Mouse (Mus musculus) left cerebral cortex, adult 2 months (tissue): ENCODE measurements around the gene Trim69. TPM values are rescaled to one million over a fixed set of nuclear protein-coding genes. Genes with fewer than 3 reads are reported as not detected.

Source experiments
- DNase-seq, 2 experiments: peaks; one replicate each; pipeline ENCODE4 v3.0.0; 2021 to 2022; ENCODE audit warnings: low spot score in 2 of 2, mixed read lengths in 1 of 2; ENCODE audit errors: extremely low spot score in 1 of 2
- H3K27ac ChIP-seq: fragments of 200-600 bp; 2 replicates; pipeline ENCODE4 v1.8.1; 2022
- H3K4me3 ChIP-seq: fragments of 200-600 bp; 2 replicates; pipeline ENCODE4 v1.8.1; 2022
- CTCF ChIP-seq: fragments of 200-600 bp; IDR thresholded peaks from 2 replicates; pipeline ENCODE4 v1.8.1; 2022; ENCODE audit warnings: antibody characterized with exemption, mild to moderate bottlenecking, moderate library complexity
- intact Hi-C: fragments of 180-260 bp; cut with DNase I; formaldehyde crosslinking; loops from one replicate; pipeline ENCODE4 v1.15.1; 2025
- total RNA-seq, 2 experiments: library from RNA; stranded (reverse); gene quantifications; 2 replicates each; pipeline ENCODE4 v1.2.3; 2021

The Trim69 gene
- total RNA-seq, 2 experiments from 2014 or later = not detected

DNA sequence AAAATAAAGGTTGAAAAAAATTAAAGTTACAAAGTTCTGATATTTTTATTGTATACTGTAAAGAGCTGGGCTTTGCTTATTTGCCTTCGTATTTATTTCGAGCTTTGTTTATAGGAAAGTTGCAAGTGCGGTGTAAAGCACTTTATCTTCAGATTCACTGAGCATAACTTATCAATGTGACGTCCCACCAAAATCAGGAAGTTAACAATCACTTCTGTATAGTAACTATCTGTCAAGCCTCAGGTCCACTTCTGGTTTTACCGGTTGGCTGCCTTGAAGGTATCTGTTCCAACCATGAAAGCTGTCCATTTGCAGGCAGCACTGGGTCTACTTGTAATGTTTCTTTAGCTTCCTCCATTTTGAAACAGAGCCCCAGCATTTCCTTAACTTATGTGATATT is 61.8 kb downstream of the Trim69 start:
- Histone ChIP-seq H3K4me3 (no peak overlapping the region), H3K27ac (no peak overlapping the region)
- DNase-seq = no peak
- no peak for TF ChIP-seq CTCF
- intact Hi-C loops = no loop called here

DNA sequence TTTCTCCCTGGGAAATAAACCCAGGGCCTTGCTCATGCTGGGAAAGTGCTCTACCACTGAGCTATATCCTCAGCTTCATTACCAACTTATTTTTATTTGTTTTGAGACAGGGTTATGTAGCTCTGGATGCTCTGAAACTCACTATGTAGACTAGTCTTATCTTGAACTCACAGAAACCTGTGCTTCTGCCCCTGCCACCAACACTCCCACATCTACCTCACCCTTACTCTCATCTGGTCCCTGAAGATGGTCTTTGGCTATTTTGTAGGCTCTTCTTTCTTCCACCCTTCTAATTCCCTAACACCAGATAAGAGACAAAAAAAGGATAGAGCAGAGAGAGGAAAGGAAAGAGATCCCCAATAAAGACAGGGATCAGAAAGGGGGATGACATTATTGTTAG is 63.2 kb downstream of the Trim69 start:
- no peak for DNase-seq
- no peak overlapping the region for H3K27ac ChIP-seq
- intact Hi-C loops = no loop called here
- no peak for TF ChIP-seq CTCF
- H3K4me3 ChIP-seq = no peak overlapping the region

Other genes with a start within 250 kb of the Trim69 start
- gene Ctdspl2, start 204.7 kb upstream of the Trim69 start, total RNA-seq = 10 to 100 TPM; 33.2 to 34.2 TPM
- under 1 TPM; 0.29 to 0.33 TPM for gene Mageb3, start 204.6 kb upstream of the Trim69 start, total RNA-seq
- gene Eif3j1, start 132.2 kb upstream of the Trim69 start, total RNA-seq = 10 to 100 TPM; 18.3 to 18.5 TPM
- gene Spg11, start 42.3 kb upstream of the Trim69 start, total RNA-seq = 10 to 100 TPM; 15.5 to 16.2 TPM
- 100 to 1,000 TPM; 108 to 118 TPM for gene B2m, start 13.0 kb upstream of the Trim69 start, total RNA-seq
- not detected for gene Patl2, start 25.5 kb downstream of the Trim69 start, total RNA-seq
- gene Terb2, start 25.6 kb downstream of the Trim69 start, total RNA-seq = not detected
- 10 to 100 TPM; 15.2 to 18.5 TPM for gene Sord, start 74.0 kb downstream of the Trim69 start, total RNA-seq
- not detected for gene Duox2, start 137.7 kb downstream of the Trim69 start, total RNA-seq
- gene Duoxa2, start 138.2 kb downstream of the Trim69 start, total RNA-seq = not detected
- gene Duoxa1, start 153.0 kb downstream of the Trim69 start, total RNA-seq = not detected
- not detected for gene Duox1, start 155.0 kb downstream of the Trim69 start, total RNA-seq
- gene Shf, start 208.5 kb downstream of the Trim69 start, total RNA-seq = 10 to 100 TPM; 70.3 to 78.4 TPM